Mouse (Mus musculus) myocyte (in vitro differentiated cells): ENCODE results near the gene Zfp68.

Experiments
- CEBPB ChIP-seq: IDR thresholded peaks from 2 replicates; pipeline ENCODE4 v1.6.1; 2011; ENCODE audit warnings: mild to moderate bottlenecking, moderate library complexity; ENCODE audit not compliant: poor library complexity, insufficient read depth, severe bottlenecking
- MAX ChIP-seq: IDR thresholded peaks from one replicate; pipeline ENCODE4 v1.6.1; 2011; ENCODE audit warnings: low read depth, mild to moderate bottlenecking, control low read depth
- MYOG ChIP-seq, 3 experiments: IDR thresholded peaks; one replicate each; pipeline ENCODE4 v1.6.1; 2011; ENCODE audit warnings: control low read depth in 2 of 3, low read depth in 2 of 3, mild to moderate bottlenecking in 2 of 3; ENCODE audit not compliant: insufficient read length in 2 of 3, control insufficient read depth in 1 of 3, insufficient read depth in 1 of 3
- POLR2A ChIP-seq: IDR thresholded peaks from one replicate; pipeline ENCODE4 v1.6.1; 2011; ENCODE audit warnings: low read depth, mild to moderate bottlenecking, control low read depth, moderate library complexity; ENCODE audit not compliant: insufficient read length
- POLR2AphosphoS2 ChIP-seq: IDR thresholded peaks from one replicate; pipeline ENCODE4 v1.6.1; 2011; ENCODE audit warnings: low read depth, control low read depth; ENCODE audit not compliant: insufficient read length
- TCF12 ChIP-seq: IDR thresholded peaks from one replicate; pipeline ENCODE4 v1.6.1; 2011; ENCODE audit warnings: mild to moderate bottlenecking, control low read depth; ENCODE audit not compliant: poor library complexity, insufficient read depth, severe bottlenecking
- USF1 ChIP-seq: IDR thresholded peaks from one replicate; pipeline ENCODE4 v1.6.1; 2011; ENCODE audit warnings: low read depth, mild to moderate bottlenecking, control low read depth, moderate library complexity

DNA sequence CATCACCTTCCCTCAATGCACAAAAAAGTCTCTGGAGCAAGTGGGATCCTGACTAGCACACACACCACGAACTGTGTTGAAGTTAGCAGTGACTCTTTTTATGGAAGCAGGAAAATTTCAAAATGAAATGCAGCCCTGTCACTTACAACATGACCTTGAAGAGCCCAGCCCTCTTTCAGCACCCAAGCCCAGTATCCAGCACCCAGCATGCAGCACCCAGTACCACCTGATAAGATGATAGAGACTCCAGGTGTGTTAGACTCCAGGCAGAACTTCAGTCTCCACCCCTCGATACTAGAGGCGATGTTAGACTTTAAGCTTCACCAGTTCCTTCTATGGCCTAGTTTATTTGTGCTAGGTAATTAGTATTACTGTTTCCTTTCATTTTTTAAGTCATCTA lies 22.2 kb upstream of the Zfp68 start:
- no peak for TF ChIP-seq POLR2A
- TF ChIP-seq POLR2AphosphoS2, result no peak
- no peak for TF ChIP-seq USF1
- no peak for TF ChIP-seq TCF12
- no peak for TF ChIP-seq MYOG (IDR thresholded peaks at IDR 0.05; ENCODE audit: control insufficient read depth in 1 of 3, insufficient read depth in 1 of 3, insufficient read length in 2 of 3, low read depth in 2 of 3)
- TF ChIP-seq MAX, result no peak
- no peak for TF ChIP-seq CEBPB
